Mouse (Mus musculus) lung, adult 18-20 months (tissue): Measurements from ENCODE around the gene Tbc1d12.
A peak's percentile ranks its signal among the peaks of the same experiment; 100 is the strongest.
"Not testable (repeated sequence)": the region's sequence is repeated elsewhere in the genome, so short reads cannot be mapped to it uniquely, and the experiment has no call there.

ENCODE experiments used
- DNase-seq, 2 experiments: peaks; one replicate each; pipeline ENCODE4 v3.0.0; 2022; ENCODE audit warnings: mixed read lengths in 2 of 2

Gene Tbc1d12

DNA sequence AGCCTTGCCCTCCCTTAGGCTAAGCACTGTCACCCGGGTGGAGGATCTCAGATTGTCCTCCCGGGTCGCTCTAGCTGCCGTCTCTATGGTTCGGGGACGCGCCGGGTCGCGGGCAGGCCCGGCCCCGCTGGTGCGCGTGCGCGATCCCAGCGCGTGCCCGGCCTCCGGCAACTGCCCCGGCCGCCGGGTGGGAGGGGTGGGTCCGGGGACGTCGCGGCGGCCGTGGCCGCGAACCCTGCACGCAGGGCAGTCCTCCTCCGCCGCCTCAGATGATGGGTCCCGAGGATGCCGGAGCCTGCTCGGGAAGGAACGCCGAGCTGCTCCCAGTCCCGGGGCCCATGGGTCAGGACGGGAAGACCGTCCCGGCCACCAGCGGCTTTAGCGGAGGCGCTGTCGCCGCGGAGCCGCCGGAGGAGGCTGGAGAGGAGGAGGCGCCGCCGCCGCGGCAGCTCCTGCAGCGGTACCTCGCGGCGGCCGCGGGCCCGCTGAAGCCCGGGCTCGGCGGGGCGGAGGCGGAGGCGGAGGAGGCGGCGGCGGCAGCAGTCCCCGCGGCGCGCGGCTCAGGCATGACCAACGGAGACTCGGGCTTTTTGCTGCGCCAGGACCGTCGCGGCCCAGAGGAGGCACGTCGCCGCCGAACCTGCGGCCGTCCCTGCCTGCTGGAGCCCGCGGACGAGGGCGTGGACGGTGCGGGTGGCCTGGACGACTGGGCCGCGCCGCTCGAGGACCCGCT, at the start of gene Tbc1d12:
Gene Tbc1d12, plus strand, starts transcription at position 142 of the 733 bp plus-strand sequence.
- DNase-seq: peak; percentile 89 to 93

DNA sequence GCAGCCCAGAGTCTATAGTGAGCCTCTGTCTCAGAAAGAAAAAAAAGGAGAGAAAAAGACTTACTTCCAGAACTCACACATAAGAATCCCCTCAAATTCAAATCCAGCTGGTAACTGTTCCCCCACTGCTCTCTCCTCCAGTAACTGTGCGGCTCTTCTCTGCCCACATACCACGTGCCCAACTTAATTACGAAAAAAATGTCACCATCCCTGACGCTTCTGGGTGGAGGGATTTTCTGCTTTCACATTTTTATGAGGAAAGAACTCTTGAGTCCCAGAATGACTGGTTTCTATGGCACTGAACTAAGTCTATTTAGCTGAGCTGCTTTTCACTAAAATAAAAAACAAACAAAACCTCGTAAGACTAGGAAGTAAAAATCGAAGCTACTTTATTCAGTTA, 48.6 kb upstream of the Tbc1d12 start:
- DNase-seq: no peak

DNA sequence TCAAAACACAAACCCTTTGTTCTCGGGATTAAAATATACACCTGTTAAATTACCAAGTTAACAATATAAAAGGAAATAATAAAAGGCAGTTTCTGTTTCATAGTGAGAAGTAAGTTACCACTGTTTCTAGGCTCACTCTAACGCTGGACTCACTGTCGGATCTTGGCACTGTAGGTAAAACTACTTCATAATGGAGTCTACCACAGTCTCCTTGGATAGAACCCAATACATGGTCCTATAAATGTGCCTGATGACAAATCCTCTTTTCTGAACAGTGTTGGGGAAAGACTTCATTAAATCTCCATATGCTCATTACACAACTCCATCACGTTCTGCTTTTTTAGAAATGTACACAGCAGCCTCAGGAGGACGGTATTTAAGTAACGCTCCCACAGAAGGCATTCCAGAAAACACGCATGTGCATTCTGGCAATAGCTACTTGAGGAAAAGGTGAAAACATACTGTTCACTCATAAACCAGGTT, 42.8 kb upstream of the Tbc1d12 start:
- DNase-seq: no peak

DNA sequence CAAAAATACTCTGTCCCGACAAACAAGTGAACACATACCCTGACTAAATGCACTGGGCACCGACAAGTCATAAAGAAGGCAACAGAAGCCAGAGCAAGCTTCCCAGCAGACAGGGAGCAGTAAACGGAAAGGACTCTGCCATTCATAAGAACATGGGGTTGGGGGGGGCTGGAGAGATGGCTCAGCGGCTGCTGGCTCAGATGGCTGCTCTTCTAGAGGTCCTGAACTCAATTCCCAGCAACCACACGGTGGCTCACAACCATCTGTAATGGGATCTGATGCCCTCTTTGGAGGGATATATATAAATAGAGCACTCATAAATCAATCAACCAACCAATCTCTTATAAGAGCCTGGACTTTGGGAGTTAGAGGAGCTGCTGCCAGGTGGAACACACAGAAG, 39.8 kb upstream of the Tbc1d12 start:
- DNase-seq: no peak

DNA sequence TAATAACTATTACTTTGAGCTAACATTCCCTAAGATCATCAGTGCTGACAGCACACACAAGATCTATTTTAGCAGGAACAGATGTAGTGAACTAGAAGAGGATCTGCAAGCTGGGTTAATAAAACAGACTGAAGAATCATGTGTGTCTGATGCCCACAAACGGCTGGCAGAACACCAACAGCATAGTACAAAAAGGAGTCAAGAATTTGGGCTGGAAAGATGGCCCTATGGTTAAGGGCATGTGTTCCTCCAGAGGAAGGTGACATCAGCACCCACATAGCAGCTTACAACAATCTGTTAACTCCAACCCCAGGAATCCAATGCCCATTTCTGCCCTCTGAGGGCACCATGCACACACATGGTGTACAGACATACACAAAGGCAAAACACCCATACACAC, 38.1 kb upstream of the Tbc1d12 start:
- DNase-seq: no peak

DNA sequence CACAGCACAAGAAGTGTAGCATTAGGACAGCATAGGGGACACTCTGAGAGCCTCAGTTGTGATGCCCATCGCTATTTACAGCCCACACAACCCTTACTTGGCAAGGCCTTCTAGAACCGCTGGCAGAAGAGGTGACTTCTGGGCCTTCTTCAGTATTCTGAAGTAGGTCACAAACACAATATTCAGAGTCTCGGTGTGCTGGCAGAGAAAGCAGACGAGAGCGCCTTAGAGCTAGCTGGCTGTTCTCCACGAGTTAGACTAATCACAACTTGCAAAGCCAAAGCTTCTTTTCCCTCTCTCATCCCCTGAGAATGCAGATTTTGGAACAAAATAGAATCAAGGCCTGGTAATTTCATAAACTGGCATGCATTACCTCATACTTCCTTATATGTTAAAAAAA, 37.6 kb upstream of the Tbc1d12 start:
- DNase-seq: no peak

DNA sequence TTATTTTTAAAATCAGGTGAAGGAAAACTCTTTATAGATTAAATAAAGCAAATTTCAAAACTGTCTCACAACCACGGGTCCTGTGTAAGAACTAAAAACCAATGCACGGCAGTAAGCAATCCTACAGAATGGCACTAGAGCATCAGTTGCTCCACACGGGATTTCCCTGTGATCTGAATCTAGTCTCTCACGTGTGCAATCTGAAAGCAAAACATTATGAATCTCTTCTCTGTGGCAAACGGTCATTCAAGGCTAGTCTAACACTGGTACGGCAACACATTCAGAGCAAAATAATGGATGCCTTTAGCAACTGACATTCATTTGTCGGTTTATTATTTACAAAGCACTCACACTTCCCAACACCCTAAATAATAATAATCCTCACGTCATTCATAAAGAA, 18.2 kb upstream of the Tbc1d12 start:
- DNase-seq: no peak

DNA sequence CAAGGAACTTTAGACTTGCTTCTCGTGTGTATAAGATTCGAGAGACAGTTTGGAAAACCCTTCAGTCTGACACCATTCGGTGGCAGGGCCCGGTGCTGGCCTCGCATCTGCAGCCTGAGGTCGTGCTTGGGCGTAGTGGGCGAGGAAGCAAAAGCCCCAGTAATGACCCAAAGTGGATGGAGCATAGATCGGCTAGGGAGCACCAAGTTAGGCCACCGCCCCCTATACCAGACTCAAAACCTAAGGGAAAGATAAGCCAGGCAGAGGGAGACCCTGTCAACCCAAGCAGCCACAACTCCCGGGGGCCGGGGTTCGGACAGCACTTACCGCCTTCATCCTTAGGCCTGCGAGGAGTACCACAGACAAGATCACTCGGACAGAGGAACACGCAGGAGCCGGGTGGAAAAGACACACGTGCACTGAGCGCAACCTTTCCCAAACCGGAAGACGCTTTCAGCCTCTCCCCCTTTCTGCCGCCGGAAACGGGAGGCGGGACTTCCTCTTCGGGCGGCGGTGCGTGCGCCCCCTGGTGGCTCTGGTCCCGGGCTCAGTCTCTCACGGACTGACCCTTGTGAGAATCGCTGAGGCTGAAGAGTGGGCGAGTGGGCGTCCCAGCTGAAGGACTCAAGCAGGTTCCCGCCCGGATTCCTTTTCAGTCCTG, 17.5 kb upstream of the Tbc1d12 start, which contains the start of gene Noc3l:
Gene Noc3l, minus strand, starts transcription at position 472 of the 661 bp plus-strand sequence.
- DNase-seq: peak; percentile 91 to 93

DNA sequence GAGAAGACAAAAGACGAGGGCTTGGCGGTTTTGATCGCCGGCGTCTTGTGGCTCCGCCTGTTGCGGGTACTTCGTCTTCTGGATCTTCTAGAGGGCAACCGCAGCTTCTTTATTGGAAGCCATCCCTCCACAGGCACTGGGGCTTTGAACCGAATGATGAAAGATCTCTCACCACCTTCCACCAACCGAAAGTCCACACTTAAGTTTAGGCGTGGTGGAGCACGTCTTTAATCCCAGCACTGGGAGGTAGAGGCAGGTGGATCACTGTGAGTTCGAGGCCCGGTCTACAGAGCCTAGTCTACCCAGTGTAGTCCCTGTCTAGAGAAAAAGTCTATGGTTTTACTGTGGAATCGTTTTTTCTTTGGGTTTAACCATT, 17.0 kb upstream of the Tbc1d12 start:
- DNase-seq: no peak

DNA sequence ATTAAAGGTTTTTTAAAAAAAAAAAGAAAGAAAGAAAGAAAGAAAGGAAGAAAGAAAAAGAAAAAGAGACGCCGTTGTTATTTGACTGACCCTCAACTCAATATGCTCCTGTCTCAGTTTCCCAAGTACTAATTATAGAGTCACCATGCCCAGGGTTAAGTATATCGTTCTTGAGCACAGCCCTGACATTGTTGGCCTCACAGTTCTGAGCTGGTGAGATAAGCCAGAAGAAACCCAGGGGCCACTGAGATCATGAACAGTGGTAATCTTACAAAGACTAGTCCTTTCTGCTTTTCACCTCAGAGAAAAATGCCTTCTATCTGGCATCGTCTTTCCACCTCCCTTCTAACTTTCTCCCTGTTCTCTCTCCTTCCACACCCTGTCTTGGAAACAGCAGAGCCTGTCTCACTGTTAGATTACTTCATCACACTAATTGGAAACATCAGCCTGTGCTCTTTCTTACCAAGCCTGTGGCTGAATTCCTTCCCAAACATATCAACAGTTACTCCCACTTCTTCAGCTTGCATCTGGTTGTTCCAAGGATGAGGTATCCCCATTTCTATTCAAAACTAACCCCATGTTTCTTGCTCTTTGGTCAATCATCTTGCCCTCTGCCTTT, 16.1 kb upstream of the Tbc1d12 start:
- DNase-seq: no peak

DNA sequence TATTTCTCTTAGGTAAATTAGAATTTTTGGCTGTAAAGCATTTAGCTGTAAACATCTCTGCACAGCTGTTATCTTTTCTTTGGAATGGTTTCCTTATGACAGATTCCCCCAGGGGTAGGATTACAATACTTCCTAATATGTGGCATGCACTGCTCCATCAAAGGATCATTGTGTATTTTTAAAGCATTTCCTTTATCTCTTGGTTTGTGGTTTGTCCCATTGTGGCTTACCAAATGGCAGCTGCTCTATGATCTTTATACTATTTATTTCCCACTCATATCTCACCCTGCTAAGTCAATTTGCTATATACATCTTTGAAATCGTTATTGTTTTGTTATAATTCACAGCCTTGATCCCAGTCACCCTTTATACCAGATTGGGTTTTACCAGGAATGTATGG, 3.2 kb upstream of the Tbc1d12 start:
- no peak for DNase-seq

DNA sequence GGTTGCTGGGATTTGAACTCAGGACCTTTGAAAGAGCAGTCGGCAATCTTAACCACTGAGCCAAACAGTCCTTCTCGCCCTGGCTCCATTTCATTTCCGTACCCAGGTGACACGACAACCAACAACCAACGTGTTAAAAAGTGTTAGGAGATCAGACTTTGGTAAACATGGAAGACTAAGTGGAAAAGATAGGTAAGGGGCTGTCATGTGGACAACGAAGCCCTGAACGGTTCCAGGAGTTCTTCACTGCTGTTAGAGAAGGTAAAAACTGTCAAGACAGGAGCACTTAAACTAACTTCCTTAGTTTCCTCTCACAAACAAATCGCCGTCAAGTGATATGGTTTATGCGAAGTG, 318 bp upstream of the Tbc1d12 start:
- DNase-seq: peak; percentile 2 to 3

DNA sequence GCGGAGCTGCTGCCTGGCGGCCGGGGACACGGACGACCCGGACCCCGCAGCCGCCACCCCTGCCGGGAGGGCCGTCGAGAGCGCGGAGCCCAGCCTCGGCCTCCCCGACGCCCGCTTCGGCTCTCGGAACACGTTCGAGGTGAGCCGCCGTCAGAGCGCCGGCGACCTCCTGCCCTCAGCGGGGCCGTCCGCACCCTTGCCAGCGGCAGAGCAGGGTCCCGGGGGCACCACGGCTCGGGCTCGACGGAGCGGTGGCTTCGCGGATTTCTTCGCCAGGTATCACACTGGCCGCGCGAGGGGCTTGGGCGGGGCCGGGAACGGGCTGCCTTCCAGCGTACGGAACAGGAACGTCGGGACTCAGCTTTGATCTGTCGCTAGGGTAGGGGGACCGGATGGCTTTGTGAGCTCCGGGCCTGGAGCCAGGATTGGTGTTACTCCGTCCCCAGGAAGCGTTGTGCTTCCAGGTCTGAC, 827 bp downstream of the Tbc1d12 start:
- peak; percentile 50 to 73 for DNase-seq

DNA sequence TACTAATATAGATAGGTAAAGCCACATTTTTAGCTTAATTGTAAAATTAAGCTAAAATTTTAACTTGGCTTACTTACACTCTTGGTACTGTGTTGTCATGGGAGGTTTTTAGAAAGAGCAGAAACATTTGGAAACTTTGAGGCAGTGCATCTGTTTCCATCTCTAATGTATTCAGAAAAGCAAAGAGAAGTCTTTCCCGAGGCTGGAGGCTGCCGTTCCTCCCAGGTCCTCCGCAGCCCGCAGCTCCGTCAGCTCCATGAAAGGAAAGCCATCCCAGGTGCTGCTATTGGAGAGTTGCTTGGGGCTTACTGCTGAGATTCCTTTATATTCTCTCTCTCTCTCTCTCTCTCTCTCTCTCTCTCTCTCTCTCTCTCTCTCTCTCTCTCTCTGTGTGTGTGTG, 8.4 kb downstream of the Tbc1d12 start:
- no peak for DNase-seq

DNA sequence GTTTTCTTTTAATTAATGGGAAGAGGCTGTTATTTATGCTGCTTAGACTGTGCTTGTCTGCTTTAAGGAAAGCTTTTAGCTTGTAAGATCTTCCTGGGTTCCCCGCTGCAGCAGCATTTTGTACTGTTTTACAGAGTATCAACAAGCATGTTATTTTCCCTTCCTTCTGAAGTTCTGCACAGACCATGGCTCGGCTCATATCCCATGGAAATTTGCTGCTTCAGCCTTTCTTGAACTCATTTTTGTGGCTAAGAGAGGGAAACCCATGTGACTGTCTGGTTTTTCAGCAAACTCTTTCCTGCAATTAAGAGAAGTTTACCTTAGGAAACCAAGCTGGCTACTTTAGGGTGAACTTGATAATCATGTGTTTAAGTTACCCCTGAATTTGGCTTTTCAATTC, 10.0 kb downstream of the Tbc1d12 start:
- no peak for DNase-seq

DNA sequence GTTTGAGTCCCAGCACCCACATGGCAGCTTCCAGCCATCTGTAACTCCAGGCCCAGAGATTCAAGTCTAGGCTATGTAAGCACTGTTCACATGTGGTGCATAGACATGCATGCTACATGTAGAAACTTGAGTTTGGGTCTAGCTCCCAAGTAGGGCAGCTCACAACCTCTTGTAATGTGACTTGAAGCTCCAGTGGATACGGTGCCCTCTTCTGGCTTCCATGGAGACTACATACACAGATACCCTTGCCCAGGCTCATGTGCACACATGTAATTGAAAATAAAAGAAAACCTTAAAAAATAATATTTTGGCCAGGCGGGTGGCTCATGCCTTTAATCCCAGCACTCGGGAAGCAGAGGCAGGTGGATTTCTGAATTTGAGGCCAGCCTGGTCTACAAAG, 21.8 kb downstream of the Tbc1d12 start:
- no peak for DNase-seq

DNA sequence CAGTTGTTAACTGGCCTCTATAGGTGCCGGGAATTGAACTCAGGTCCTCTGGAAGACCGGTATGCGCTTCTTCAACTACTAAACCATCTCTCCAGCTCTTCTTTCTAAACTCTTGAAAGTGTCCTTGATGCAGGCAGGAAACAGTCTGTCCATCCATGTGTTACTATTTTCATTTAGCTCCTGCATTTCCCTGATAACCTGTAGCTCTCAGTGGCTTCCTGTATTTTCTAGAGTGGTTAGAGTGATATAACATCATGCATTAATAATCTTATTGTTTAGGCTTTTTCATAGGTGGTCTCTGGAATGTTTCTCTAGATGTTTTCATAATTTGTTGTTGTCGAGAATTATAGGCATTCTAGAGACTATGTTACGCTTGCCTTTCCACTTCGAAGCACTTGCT, 26.1 kb downstream of the Tbc1d12 start:
- no peak for DNase-seq

DNA sequence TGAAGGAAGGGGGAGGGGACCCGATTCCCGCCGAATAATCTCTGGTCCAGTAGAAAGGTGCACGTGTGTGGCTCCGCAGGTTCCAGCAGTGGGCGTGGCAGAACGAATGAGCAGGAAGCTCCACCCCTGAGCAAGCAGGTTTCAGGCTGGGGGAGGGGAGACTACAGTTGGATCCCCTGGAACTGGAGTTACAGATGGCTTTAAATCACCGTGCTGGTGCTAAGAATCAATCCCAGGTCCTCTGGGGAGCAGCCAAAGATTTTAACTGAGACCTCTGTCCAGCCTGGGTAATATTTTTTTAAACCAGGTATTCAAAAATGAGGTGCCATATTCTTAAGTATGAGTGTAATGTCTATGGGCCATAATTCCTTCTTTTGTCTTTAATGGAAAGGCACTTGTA, 38.4 kb downstream of the Tbc1d12 start:
- not testable (repeated sequence) for DNase-seq

DNA sequence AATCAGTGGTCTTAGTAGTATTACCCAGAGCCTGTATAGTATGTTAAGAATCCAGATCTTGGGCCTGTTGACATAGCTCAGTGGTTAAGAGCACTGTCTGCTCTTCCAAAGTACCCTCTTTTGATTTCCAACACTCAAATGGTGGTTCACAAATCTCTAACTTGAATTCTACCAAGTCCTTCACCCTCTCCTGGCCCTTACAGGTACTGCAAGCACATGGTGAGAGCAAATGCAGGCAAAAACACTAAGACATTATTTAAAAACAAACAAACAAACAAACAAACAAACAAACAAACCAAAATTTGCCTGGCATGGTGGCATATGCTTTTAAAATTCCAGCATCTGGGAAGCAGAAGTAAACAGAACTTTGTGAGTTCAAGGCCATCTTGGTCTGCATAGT, 43.9 kb downstream of the Tbc1d12 start:
- DNase-seq: no peak

DNA sequence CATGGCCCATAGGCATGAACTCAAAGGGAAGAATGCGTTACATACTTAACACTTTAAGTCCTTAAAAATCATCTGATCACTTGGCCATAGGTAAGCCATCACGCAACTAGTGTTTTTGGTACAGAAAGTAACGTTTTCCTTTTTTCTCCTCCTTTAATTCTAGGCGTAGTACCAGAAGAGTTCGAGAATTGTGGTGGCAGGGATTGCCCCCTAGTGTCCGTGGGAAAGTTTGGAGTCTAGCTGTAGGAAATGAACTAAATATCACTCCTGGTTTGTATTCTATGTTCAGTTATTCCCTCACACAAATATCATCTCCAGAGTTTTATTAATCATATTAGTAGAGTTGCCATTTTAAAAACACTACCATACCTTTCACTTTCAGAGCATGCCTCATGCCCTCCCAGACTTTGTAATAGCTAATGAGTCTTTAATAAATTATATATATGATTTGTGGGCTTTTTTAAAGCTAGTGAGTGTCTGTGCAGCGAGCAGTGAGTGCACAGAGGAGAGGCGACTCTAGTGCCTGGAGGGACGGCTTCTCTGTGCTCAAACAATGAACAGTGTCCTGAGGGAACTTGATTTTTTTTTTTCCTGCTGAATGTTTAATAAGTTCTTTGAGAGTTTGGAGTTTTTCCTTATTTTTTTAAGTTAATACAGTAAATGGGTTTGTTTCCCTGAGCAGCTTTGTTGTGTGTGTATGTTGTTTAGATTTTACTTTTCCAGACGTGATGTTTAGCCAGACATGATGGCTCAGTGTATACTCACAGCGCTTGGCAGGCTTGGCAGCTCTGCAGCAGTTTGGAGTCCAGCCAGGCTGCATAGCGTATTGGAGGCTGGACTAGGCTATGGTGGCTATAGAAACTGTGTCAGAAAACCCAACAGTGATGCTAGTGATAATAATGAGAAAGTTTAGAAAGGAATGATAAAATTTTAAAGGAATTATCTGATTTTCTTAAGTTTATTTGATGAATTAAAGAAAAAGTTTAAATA, 65.1 kb downstream of the Tbc1d12 start:
- no peak for DNase-seq

DNA sequence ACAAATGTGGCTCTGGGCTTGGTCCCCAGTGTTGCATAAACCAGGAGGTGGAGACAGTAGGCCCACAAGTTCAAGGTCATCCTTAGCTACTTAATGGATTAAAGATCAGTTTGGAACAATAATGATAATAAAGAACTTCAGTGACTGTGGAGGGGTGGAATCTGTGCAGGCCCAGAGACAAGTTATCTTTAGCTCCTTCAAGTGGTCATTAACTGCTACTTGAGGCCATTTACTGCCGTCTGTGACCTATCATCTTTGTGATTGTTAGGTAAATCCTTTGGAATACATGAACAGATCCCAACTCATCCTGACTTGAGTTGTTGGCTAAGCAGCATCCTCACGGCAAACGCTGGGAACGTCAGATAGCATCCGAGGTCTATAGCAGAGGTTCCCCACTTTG, 66.1 kb downstream of the Tbc1d12 start:
- DNase-seq: no peak

DNA sequence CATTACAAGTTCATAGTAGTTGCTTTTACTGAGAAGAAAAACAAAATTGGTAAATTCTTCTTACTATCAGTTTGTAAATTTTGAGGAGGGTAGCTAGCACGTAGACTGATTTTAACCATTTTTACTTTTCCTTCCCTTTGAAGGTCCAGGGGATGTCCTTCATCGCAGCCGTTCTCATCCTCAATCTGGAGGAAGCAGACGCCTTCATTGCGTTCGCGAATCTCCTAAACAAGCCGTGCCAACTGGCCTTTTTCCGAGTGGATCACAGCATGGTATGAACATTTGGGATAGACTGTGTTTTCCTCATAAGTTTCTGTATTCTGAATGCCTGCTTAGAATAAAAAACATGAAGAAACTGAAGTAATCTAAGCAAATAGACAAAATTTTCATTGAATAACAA, 77.4 kb downstream of the Tbc1d12 start:
- no peak for DNase-seq

DNA sequence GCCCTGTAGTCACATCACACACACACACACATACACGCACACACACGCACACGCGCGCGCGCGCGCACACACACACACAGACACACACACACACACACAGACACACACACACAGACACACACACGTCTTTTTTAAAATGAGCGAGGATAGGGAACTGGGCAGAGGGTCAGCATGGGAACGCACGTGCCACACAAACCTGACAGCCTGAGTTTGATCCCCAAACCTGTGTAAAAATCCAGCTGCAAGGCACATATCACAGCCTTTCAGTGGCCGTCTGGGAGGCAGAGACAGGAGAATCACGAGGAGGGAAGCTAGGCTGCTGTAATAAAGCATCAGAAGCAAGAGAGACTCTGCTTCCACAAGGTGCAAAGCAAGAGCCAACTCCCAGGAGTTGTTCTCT, 78.5 kb downstream of the Tbc1d12 start:
- DNase-seq: no peak
